Mouse (Mus musculus): ENCODE measurements at regions not wholly inside any gene's neighbourhood (a gene's known extent, or its start where the extent isn't known, plus 50 kb on each side); places are given as distances from the start of the nearest gene placed in this dataset.

DNA sequence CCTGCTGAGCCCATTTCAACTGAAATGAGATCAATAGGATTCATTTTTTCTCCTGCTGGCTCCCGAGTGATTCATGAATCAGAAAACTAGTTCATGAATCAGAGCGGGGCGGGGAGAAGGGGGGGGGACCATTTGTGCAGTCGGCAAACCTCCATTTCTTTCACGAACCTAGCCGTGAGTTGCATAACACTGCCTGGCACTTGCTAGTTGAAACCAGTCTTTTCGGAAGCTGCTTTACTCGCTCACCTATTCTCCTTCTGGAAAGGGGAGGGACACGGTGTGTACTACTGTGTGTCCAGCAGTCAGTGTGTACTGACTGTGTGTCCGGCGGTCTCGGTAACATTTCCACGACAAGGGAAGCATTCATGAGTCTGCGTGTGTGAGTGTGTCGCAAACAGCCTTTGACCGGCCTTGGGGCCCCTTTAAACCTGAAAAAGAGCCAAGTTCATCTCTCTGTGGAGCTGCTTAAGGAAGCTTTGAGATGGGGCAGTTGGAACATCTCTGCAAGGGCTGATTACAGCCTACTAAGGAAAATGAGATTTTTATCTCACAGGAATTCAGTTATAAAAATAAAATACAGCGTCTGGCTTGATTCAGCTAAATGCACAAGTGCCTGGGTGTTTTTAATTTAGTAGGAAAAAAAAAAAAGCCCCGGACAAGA, 71.9 kb upstream of the Irf2bp2 start:
- 6% methylated on average over 18 of the region's 18 CpGs for WGBS
- Histone ChIP-seq H3K27ac (ENCODE audit: low read length) (peak overlapping the region; percentile 97), H3K4me2 (replicated peaks; ENCODE audit: low read depth, low read length) (peak overlapping the region; percentile 40), H3K9me3 (ENCODE audit: low read length) (no peaks in the 10 kb centered on the region), H3K4me3 (ENCODE audit: low read depth, low read length) (no peak overlapping the region; the same call in 1 of the 2 replicates), H3K9ac (replicated peaks; ENCODE audit: low read depth) (peak overlapping the region; percentile 32; the same call in 1 of the 2 replicates), H3K36me3 (ENCODE audit: insufficient read depth, low read length) (no peaks in the 10 kb centered on the region), H3K4me1 (ENCODE audit: insufficient read depth, low read depth, low read length) (peaks cover 69% of the 10 kb centered on the region), H3K27me3 (replicated peaks; ENCODE audit: insufficient read depth, low read length) (no peaks in the 10 kb centered on the region)
- ATAC-seq: peak; percentile 6
- peak; percentile 94 for DNase-seq (ENCODE audit: low spot score)
- TF ChIP-seq CTCF (IDR thresholded peaks at IDR 0.05) (no peak), EP300 (IDR thresholded peaks at IDR 0.05) (peak; percentile 67)

GRCm38 (mm10) chr8:126664891-126665290, 71.1 kb upstream of the Irf2bp2 start:
- H3K36me3 ChIP-seq (ENCODE audit: insufficient read depth, low read length): no peaks in the 10 kb centered on the region
- peaks cover 74% of the 10 kb centered on the region for H3K4me1 ChIP-seq (ENCODE audit: insufficient read depth, low read depth, low read length)
- no peak for DNase-seq (ENCODE audit: low spot score)
- no peak for ATAC-seq
- no peak overlapping the region for H3K4me2 ChIP-seq (replicated peaks; ENCODE audit: low read depth, low read length)
- no peak overlapping the region for H3K4me3 ChIP-seq (ENCODE audit: low read depth, low read length)
- 44% methylated on average over 5 of the region's 5 CpGs for whole genome bisulfite sequencing
- TF ChIP-seq CTCF (IDR thresholded peaks at IDR 0.05): no peak
- no peak for TF ChIP-seq EP300 (IDR thresholded peaks at IDR 0.05)
- H3K9ac ChIP-seq (replicated peaks; ENCODE audit: low read depth): 0 out of 2 replicates have a peak overlapping the region, but pooled peaks have one; percentile 32
- no peaks in the 10 kb centered on the region for H3K27me3 ChIP-seq (replicated peaks; ENCODE audit: insufficient read depth, low read length)
- peak overlapping the region; percentile 97 for H3K27ac ChIP-seq (ENCODE audit: low read length)
- H3K9me3 ChIP-seq (ENCODE audit: low read length): no peaks in the 10 kb centered on the region

GRCm38 (mm10) chr8:126662797-126663784, 69.3 kb upstream of the Irf2bp2 start:
- Histone ChIP-seq H3K27me3 (replicated peaks; ENCODE audit: insufficient read depth, low read length) (no peaks in the 10 kb centered on the region), H3K4me3 (ENCODE audit: low read depth, low read length) (no peak overlapping the region), H3K9me3 (ENCODE audit: low read length) (no peaks in the 10 kb centered on the region), H3K36me3 (ENCODE audit: insufficient read depth, low read length) (no peaks in the 10 kb centered on the region), H3K4me2 (replicated peaks; ENCODE audit: low read depth, low read length) (no peak overlapping the region), H3K27ac (ENCODE audit: low read length) (peak overlapping the region; percentile 96), H3K4me1 (ENCODE audit: insufficient read depth, low read depth, low read length) (peaks cover 77% of the 10 kb centered on the region), H3K9ac (replicated peaks; ENCODE audit: low read depth) (0 out of 2 replicates have a peak overlapping the region, but pooled peaks have one; percentile 29)
- 23% methylated on average over 14 of the region's 14 CpGs for WGBS
- peak; percentile 89 for DNase-seq (ENCODE audit: low spot score)
- ATAC-seq: no peak
- TF ChIP-seq EP300 (IDR thresholded peaks at IDR 0.05) (peak; percentile 27; the same call in 1 of the 2 replicates), CTCF (IDR thresholded peaks at IDR 0.05) (no peak)

DNA sequence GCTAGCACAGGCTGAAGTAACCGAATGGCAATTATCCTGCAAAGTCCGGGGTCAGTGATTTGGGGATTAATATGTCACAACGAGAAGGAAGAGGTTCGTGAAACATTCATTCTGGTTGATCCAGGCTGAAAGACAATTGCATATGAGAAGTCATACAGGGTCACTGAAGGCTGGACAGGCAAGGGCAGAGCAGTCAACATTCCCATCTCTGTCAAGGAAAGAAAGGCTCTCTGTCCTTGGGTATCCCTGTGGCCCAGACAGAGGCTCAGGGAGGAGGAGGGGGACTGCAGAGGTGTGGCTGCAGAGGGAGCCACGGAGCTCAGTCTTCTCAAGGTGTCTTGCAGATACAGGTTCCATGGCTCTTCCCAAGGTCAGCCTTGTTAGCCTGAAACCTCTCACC, 68.4 kb upstream of the Irf2bp2 start:
- H3K4me3 ChIP-seq (ENCODE audit: low read depth, low read length): no peak overlapping the region
- H3K27ac ChIP-seq (ENCODE audit: low read length): peak overlapping the region; percentile 96
- no peaks in the 10 kb centered on the region for H3K36me3 ChIP-seq (ENCODE audit: insufficient read depth, low read length)
- DNase-seq (ENCODE audit: low spot score): no peak
- H3K27me3 ChIP-seq (replicated peaks; ENCODE audit: insufficient read depth, low read length): no peaks in the 10 kb centered on the region
- no peaks in the 10 kb centered on the region for H3K9me3 ChIP-seq (ENCODE audit: low read length)
- no peak overlapping the region for H3K4me2 ChIP-seq (replicated peaks; ENCODE audit: low read depth, low read length)
- TF ChIP-seq EP300 (IDR thresholded peaks at IDR 0.05) (no peak), CTCF (IDR thresholded peaks at IDR 0.05) (no peak)
- H3K4me1 ChIP-seq (ENCODE audit: insufficient read depth, low read depth, low read length): peaks cover 73% of the 10 kb centered on the region
- H3K9ac ChIP-seq (replicated peaks; ENCODE audit: low read depth): no peak overlapping the region
- ATAC-seq: no peak
- 32% methylated on average over 5 of the region's 5 CpGs for WGBS

DNA sequence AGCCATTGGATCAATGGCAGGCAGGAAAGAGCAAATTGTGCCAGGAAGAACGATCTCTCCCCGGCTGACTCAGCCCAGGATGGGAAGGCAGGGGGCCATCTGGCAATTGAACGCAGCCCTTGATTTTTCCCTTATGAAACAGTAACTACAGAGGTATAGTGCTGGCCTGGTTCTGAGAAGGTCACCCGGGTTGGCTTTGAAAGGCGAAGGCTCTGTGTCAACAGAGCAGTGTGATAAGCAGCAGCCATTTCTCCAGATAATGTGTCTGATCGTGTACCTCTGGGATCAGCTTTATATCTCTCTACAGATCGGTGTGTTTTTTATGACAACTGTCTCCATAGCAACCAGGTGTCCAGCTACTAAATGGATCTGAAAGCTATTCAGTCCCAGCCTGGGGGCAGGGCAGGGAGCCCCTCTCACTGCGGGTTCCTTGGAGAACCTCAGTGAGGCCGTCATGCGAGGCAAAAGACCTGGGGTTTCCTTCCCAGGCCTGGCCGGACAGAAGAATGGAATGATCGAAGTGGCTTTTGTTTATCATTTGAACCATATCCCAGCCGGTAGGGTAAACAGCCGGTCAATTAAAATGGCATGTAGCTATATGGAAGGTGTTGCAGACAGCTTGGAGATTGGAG, 67.8 kb upstream of the Irf2bp2 start:
- WGBS: 16% methylated on average over 14 of the region's 14 CpGs
- peak; percentile 32 for DNase-seq (ENCODE audit: low spot score)
- peak overlapping the region; percentile 96 for H3K27ac ChIP-seq (ENCODE audit: low read length)

More for the DNA sequence above, 67.8 kb upstream of the Irf2bp2 start:
- no peak for ATAC-seq
- Histone ChIP-seq H3K4me1 (ENCODE audit: insufficient read depth, low read depth, low read length) (peaks cover 68% of the 10 kb centered on the region), H3K9ac (replicated peaks; ENCODE audit: low read depth) (no peak overlapping the region), H3K27me3 (replicated peaks; ENCODE audit: insufficient read depth, low read length) (no peaks in the 10 kb centered on the region), H3K4me3 (ENCODE audit: low read depth, low read length) (no peak overlapping the region), H3K9me3 (ENCODE audit: low read length) (no peaks in the 10 kb centered on the region), H3K4me2 (replicated peaks; ENCODE audit: low read depth, low read length) (no peak overlapping the region), H3K36me3 (ENCODE audit: insufficient read depth, low read length) (no peaks in the 10 kb centered on the region)
- TF ChIP-seq CTCF (IDR thresholded peaks at IDR 0.05) (no peak), EP300 (IDR thresholded peaks at IDR 0.05) (no peak)
